Mouse (Mus musculus): ENCODE measurements at regions not wholly inside any gene's neighbourhood (a gene's known extent, or its start where the extent isn't known, plus 50 kb on each side); places are given as distances from the start of the nearest gene placed in this dataset.

DNA sequence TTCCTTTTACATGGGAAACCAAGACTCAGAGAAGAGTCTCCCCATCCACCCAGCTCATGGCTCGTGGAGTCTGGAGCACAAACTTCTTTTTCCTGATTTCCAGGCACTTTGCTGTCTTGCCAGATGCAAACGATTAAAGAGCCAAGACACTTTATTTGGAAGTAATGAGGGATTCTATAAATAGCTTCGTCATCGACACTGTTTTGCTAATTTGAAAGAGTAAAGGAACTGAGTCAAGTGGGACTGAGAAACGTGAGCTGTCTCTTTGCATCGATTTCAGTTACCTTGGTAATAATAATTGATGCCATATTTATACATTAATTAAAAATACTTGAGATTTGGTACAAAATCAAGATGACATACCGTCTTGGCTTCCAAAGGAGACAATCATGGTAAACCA is 122.8 kb downstream of the Klhl25 start:
- DNase-seq (no peak), ATAC-seq (peak; percentile 43; the same call in 1 of the 2 replicates)
- no peak overlapping the region for H3K9ac ChIP-seq
- no peak overlapping the region for H3K4me3 ChIP-seq (ENCODE audit: low read depth, low read length)
- H3K4me1 ChIP-seq (ENCODE audit: insufficient read depth), result no peaks in the 10 kb centered on the region
- no peak overlapping the region for H3K4me2 ChIP-seq (ENCODE audit: low read depth)
- 0 out of 2 replicates have a peak overlapping the region, but pooled peaks have one; percentile 9 for H3K27ac ChIP-seq (ENCODE audit: low read depth, low read length)
- no peaks in the 10 kb centered on the region for H3K9me3 ChIP-seq (ENCODE audit: low read length)
- TF ChIP-seq CTCF (IDR thresholded peaks at IDR 0.05; ENCODE audit: low read depth), result no peak
- H3K27me3 ChIP-seq (ENCODE audit: insufficient read depth, low read length), result no peaks in the 10 kb centered on the region
- H3K36me3 ChIP-seq (ENCODE audit: insufficient read depth), result no peaks in the 10 kb centered on the region
- 31% methylated on average over 7 of the region's 7 CpGs for WGBS

DNA sequence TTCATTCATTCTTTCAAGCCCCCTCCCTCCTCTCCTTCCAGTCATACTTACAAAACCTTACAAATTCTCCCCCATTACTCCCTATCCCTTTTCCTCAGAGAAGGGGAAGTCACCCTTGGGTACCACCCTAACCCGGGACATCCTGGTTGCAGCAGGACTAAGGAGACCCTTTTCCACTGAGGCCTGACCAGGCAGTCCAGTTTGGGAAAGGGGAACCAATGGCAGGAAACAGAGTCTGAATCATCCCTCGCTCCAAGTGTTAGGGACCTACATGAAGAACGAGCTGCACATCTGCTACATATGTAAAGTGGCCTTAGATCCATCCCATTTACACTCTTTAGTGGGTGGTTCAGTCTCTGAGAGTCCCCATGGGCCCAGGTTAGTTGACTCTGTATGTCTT is 123.6 kb downstream of the Klhl25 start:
- Histone ChIP-seq H3K36me3 (ENCODE audit: insufficient read depth) (no peaks in the 10 kb centered on the region), H3K27ac (ENCODE audit: low read depth, low read length) (no peak overlapping the region), H3K9ac (no peak overlapping the region), H3K4me1 (ENCODE audit: insufficient read depth) (no peaks in the 10 kb centered on the region), H3K9me3 (ENCODE audit: low read length) (no peaks in the 10 kb centered on the region), H3K4me3 (ENCODE audit: low read depth, low read length) (no peak overlapping the region), H3K27me3 (ENCODE audit: insufficient read depth, low read length) (no peaks in the 10 kb centered on the region), H3K4me2 (ENCODE audit: low read depth) (no peak overlapping the region)
- DNase-seq (no peak), ATAC-seq (no peak)
- 94% methylated on average over 3 of the region's 3 CpGs for WGBS
- no peak for TF ChIP-seq CTCF (IDR thresholded peaks at IDR 0.05; ENCODE audit: low read depth)

DNA sequence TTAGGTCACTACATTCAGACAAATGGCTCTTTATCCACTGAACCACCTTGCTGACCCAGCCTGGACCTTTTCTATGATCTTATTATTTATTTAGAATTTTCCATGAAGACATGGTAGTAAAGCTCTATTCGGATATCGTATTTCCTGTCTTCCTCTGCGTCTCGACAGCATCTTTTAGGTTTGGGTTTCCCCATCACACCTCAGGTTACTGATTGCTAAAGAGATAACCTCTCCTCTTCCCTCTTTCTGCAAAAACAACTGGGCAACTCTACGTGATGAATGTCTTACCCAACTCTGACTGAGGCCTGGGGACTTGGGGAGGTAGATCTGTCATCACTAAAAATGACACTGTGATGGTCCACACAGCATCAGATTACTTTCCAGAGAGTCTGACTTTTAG is 133.4 kb downstream of the Klhl25 start:
- Histone ChIP-seq H3K9ac (no peak overlapping the region), H3K36me3 (ENCODE audit: insufficient read depth) (no peaks in the 10 kb centered on the region), H3K4me3 (ENCODE audit: low read depth, low read length) (no peak overlapping the region), H3K27me3 (ENCODE audit: insufficient read depth, low read length) (no peaks in the 10 kb centered on the region), H3K4me2 (ENCODE audit: low read depth) (no peak overlapping the region), H3K27ac (ENCODE audit: low read depth, low read length) (no peak overlapping the region), H3K4me1 (ENCODE audit: insufficient read depth) (no peaks in the 10 kb centered on the region), H3K9me3 (ENCODE audit: low read length) (no peaks in the 10 kb centered on the region)
- DNase-seq (no peak), ATAC-seq (no peak)
- TF ChIP-seq CTCF (IDR thresholded peaks at IDR 0.05; ENCODE audit: low read depth), result no peak
- WGBS, result 83% methylated on average over 5 of the region's 5 CpGs

- H3K9ac ChIP-seq, result peak overlapping the region; percentile 22; the same call in 1 of the 2 replicates
- peak; percentile 89 for DNase-seq
- H3K4me3 ChIP-seq (ENCODE audit: low read depth, low read length), result no peak overlapping the region
- no peaks in the 10 kb centered on the region for H3K36me3 ChIP-seq (ENCODE audit: insufficient read depth)
- peak overlapping the region; percentile 64 for H3K27ac ChIP-seq (ENCODE audit: low read depth, low read length)
- H3K4me1 ChIP-seq (ENCODE audit: insufficient read depth), result no peaks in the 10 kb centered on the region
- H3K27me3 ChIP-seq (ENCODE audit: insufficient read depth, low read length), result no peaks in the 10 kb centered on the region
- no peaks in the 10 kb centered on the region for H3K9me3 ChIP-seq (ENCODE audit: low read length)
- H3K4me2 ChIP-seq (ENCODE audit: low read depth), result peak overlapping the region; percentile 41
- no peak for TF ChIP-seq CTCF (IDR thresholded peaks at IDR 0.05; ENCODE audit: low read depth)
- 6% methylated on average over 23 of the region's 23 CpGs for WGBS
- ATAC-seq, result peak; percentile 92
These were observed 135.1 kb downstream of the Klhl25 start for GRCm38 (mm10) chr7:75983029-75983808.

- WGBS, result 14% methylated on average over 7 of the region's 7 CpGs
- TF ChIP-seq CTCF (IDR thresholded peaks at IDR 0.05; ENCODE audit: low read depth), result no peak
- Histone ChIP-seq H3K4me3 (ENCODE audit: low read depth, low read length) (no peak overlapping the region), H3K4me2 (ENCODE audit: low read depth) (peak overlapping the region; percentile 41), H3K27ac (ENCODE audit: low read depth, low read length) (peak overlapping the region; percentile 64), H3K9me3 (ENCODE audit: low read length) (no peaks in the 10 kb centered on the region), H3K9ac (0 out of 2 replicates have a peak overlapping the region, but pooled peaks have one; percentile 22), H3K36me3 (ENCODE audit: insufficient read depth) (no peaks in the 10 kb centered on the region), H3K27me3 (ENCODE audit: insufficient read depth, low read length) (no peaks in the 10 kb centered on the region), H3K4me1 (ENCODE audit: insufficient read depth) (no peaks in the 10 kb centered on the region)
- ATAC-seq, result peak; percentile 50
- no peak for DNase-seq
These were observed 135.7 kb downstream of the Klhl25 start for GRCm38 (mm10) chr7:75983809-75984171.

- Histone ChIP-seq H3K36me3 (ENCODE audit: insufficient read depth) (no peaks in the 10 kb centered on the region), H3K27me3 (ENCODE audit: insufficient read depth, low read length) (no peaks in the 10 kb centered on the region), H3K4me1 (ENCODE audit: insufficient read depth) (no peaks in the 10 kb centered on the region), H3K9ac (no peak overlapping the region), H3K9me3 (ENCODE audit: low read length) (no peaks in the 10 kb centered on the region), H3K4me3 (ENCODE audit: low read depth, low read length) (no peak overlapping the region), H3K4me2 (ENCODE audit: low read depth) (no peak overlapping the region), H3K27ac (ENCODE audit: low read depth, low read length) (0 out of 2 replicates have a peak overlapping the region, but pooled peaks have one; percentile 24)
- DNase-seq (peak; percentile 69), ATAC-seq (peak; percentile 90)
- 8% methylated on average over 5 of the region's 5 CpGs for WGBS
- TF ChIP-seq CTCF (IDR thresholded peaks at IDR 0.05; ENCODE audit: low read depth), result no peak
These were observed 150.7 kb downstream of the Klhl25 start for GRCm38 (mm10) chr7:75998853-75999252.

DNA sequence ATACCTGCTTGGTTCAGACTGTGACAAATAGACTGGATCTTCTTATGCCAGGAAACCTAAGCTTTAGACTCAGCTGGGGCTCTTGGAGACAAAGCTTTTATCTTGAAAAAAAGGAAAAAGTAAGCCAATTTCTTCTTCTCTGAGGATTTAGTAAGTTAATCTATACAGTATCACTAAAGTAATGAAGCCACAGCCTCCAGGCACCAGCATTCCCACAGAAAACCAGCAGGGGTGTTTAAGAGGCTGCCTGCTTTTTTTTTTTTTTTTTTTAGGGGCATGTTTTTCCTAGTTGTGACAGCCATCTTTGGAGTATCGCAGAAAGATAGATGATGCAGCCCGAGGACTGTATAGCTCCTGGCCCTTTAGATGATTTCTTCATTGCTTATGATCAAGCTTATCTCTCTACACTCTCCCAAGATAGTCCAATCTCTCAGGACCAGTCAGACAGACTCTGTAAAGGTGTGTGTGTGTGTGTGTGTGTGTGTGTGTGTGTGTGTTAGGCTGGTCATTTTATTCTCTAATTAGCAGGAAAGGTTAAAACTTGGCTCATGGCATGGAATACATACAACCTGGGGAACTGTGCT is 151.3 kb downstream of the Klhl25 start:
- Histone ChIP-seq H3K4me2 (ENCODE audit: low read depth) (no peak overlapping the region), H3K4me1 (ENCODE audit: insufficient read depth) (no peaks in the 10 kb centered on the region), H3K4me3 (ENCODE audit: low read depth, low read length) (no peak overlapping the region), H3K27ac (ENCODE audit: low read depth, low read length) (0 out of 2 replicates have a peak overlapping the region, but pooled peaks have one; percentile 24), H3K9me3 (ENCODE audit: low read length) (no peaks in the 10 kb centered on the region), H3K9ac (no peak overlapping the region), H3K36me3 (ENCODE audit: insufficient read depth) (no peaks in the 10 kb centered on the region), H3K27me3 (ENCODE audit: insufficient read depth, low read length) (no peaks in the 10 kb centered on the region)
- 27% methylated on average over 2 of the region's 2 CpGs for WGBS
- peak; percentile 59 for ATAC-seq
- peak; percentile 11; the same call in 1 of the 2 replicates for TF ChIP-seq CTCF (IDR thresholded peaks at IDR 0.05; ENCODE audit: low read depth)
- peak; percentile 36 for DNase-seq

All from forebrain, postnatal 0 days (tissue).